Mouse (Mus musculus): ENCODE results near the gene Mrps17. TPM values are rescaled to one million over a fixed set of nuclear protein-coding genes. Genes with fewer than 3 reads are reported as not detected.
A peak's percentile ranks its signal among the peaks of the same experiment; 100 is the strongest.
"Not testable (repeated sequence)": the region's sequence is repeated elsewhere in the genome, so short reads cannot be mapped to it uniquely, and the experiment has no call there.

Gene Mrps17
- 10 to 100 TPM; 78.0 to 87.8 TPM for total RNA-seq (2021)
- long read RNA-seq, experiment 1, full-length matches to known transcripts = 31 of 47 reads
- long read RNA-seq, experiment 1, partial matches to known transcripts = 3 of 47 reads
- long read RNA-seq, experiment 1, other reads (novel, unspliced or antisense) = 13 of 47 reads
- long read RNA-seq, experiment 2, full-length matches to known transcripts = 36 of 49 reads
- long read RNA-seq, experiment 2, partial matches to known transcripts = 5 of 49 reads
- long read RNA-seq, experiment 2, other reads (novel, unspliced or antisense) = 8 of 49 reads

GRCm38 (mm10) chr5:129715326-129715861 lies at the start of gene Mrps17:
Gene Mrps17, plus strand, starts transcription at chr5:129715497.
- peak within 1 kb of the TSS; percentile 78 for H3K27ac ChIP-seq
- peak within 1 kb of the TSS; percentile 78 for H3K4me3 ChIP-seq
- intact Hi-C loops (cut with DNase I) = loop anchor here (2.0 kb wide), 1 partner anchor 45 kb away; the partner anchor contains the start of gene Zfp11
- TF ChIP-seq CTCF (IDR thresholded peaks at IDR 0.05) = no peak; the same call in 1 of the 2 replicates
- peak; percentile 89 to 90 for DNase-seq (ENCODE audit: extremely low spot score in 1 of 2, low spot score in 2 of 2)

GRCm38 (mm10) chr5:129666271-129666909 lies 48.9 kb upstream of the Mrps17 start:
- Histone ChIP-seq H3K27ac (peak overlapping the region; percentile 38; the same call in 1 of the 2 replicates), H3K4me3 (0 out of 2 replicates have a peak overlapping the region, but pooled peaks have one; percentile 9)
- no peak for TF ChIP-seq CTCF (IDR thresholded peaks at IDR 0.05)
- intact Hi-C loops (cut with DNase I) = no loop called here
- DNase-seq (ENCODE audit: extremely low spot score in 1 of 2, low spot score in 2 of 2) = peak in 1 of 2 experiments; percentile 15

GRCm38 (mm10) chr5:129667851-129668250 lies 47.4 kb upstream of the Mrps17 start:
- intact Hi-C loops (cut with DNase I) = no loop called here
- no peak for TF ChIP-seq CTCF (IDR thresholded peaks at IDR 0.05)
- no peak for DNase-seq (ENCODE audit: extremely low spot score in 1 of 2, low spot score in 2 of 2)
- no peak overlapping the region for H3K4me3 ChIP-seq
- no peak overlapping the region; the same call in 1 of the 2 replicates for H3K27ac ChIP-seq

- DNase-seq (ENCODE audit: extremely low spot score in 1 of 2, low spot score in 2 of 2) = no peak
- intact Hi-C loops (cut with DNase I) = loop anchor here (2.0 kb wide), 2 partner anchors 45 to 55 kb away; partner anchors contain the start of genes Mrps17 and Nipsnap2
Measured at GRCm38 (mm10) chr5:129669453-129670035, 45.8 kb upstream of the Mrps17 start.

GRCm38 (mm10) chr5:129670036-129670458 lies 45.2 kb upstream of the Mrps17 start, which contains the start of gene Zfp11:
Gene Zfp11, minus strand, starts transcription at chr5:129670099.
- peak; percentile 77 to 79 for DNase-seq (ENCODE audit: extremely low spot score in 1 of 2, low spot score in 2 of 2)
- Histone ChIP-seq H3K27ac (peak within 1 kb of the TSS; percentile 91), H3K4me3 (peak within 1 kb of the TSS; percentile 94)
- no peak for TF ChIP-seq CTCF (IDR thresholded peaks at IDR 0.05)
- intact Hi-C loops (cut with DNase I) = loop anchor here (2.0 kb wide), 2 partner anchors 45 to 55 kb away; partner anchors contain the start of genes Mrps17 and Nipsnap2

More at GRCm38 (mm10) chr5:129669453-129670035, 45.8 kb upstream of the Mrps17 start:
- peak overlapping the region; percentile 91 for H3K27ac ChIP-seq
- TF ChIP-seq CTCF (IDR thresholded peaks at IDR 0.05) = no peak
- peak overlapping the region; percentile 94 for H3K4me3 ChIP-seq

GRCm38 (mm10) chr5:129685141-129685540 lies 30.2 kb upstream of the Mrps17 start:
- DNase-seq (ENCODE audit: extremely low spot score in 1 of 2, low spot score in 2 of 2); H3K4me3 ChIP-seq; H3K27ac ChIP-seq; intact Hi-C loops (cut with DNase I): not testable (repeated sequence)

- no peak overlapping the region for H3K27ac ChIP-seq
- DNase-seq (ENCODE audit: extremely low spot score in 1 of 2, low spot score in 2 of 2) = no peak
- TF ChIP-seq CTCF (IDR thresholded peaks at IDR 0.05) = no peak
- intact Hi-C loops (cut with DNase I) = no loop called here
- H3K4me3 ChIP-seq = no peak overlapping the region
Measured at GRCm38 (mm10) chr5:129687621-129688020, 27.7 kb upstream of the Mrps17 start.

- TF ChIP-seq CTCF (IDR thresholded peaks at IDR 0.05) = no peak
- Histone ChIP-seq H3K27ac (no peak overlapping the region), H3K4me3 (no peak overlapping the region)
- no peak for DNase-seq (ENCODE audit: extremely low spot score in 1 of 2, low spot score in 2 of 2)
- intact Hi-C loops (cut with DNase I) = no loop called here
Measured at GRCm38 (mm10) chr5:129690528-129690927, 24.8 kb upstream of the Mrps17 start.

GRCm38 (mm10) chr5:129700506-129700905 lies 14.8 kb upstream of the Mrps17 start:
- Histone ChIP-seq H3K27ac (no peak overlapping the region), H3K4me3 (no peak overlapping the region)
- TF ChIP-seq CTCF (IDR thresholded peaks at IDR 0.05) = no peak
- no peak for DNase-seq (ENCODE audit: extremely low spot score in 1 of 2, low spot score in 2 of 2)
- intact Hi-C loops (cut with DNase I) = no loop called here

GRCm38 (mm10) chr5:129701706-129702105 lies 13.6 kb upstream of the Mrps17 start:
- intact Hi-C loops (cut with DNase I) = no loop called here
- Histone ChIP-seq H3K4me3 (no peak overlapping the region), H3K27ac (no peak overlapping the region)
- TF ChIP-seq CTCF (IDR thresholded peaks at IDR 0.05) = no peak
- no peak for DNase-seq (ENCODE audit: extremely low spot score in 1 of 2, low spot score in 2 of 2)

- intact Hi-C loops (cut with DNase I) = no loop called here
- no peak overlapping the region for H3K4me3 ChIP-seq
- DNase-seq (ENCODE audit: extremely low spot score in 1 of 2, low spot score in 2 of 2) = no peak
- TF ChIP-seq CTCF (IDR thresholded peaks at IDR 0.05) = no peak
- no peak overlapping the region for H3K27ac ChIP-seq
Measured at GRCm38 (mm10) chr5:129703368-129703767, 11.9 kb upstream of the Mrps17 start.

All from left cerebral cortex, adult 2 months (tissue).